Mouse (Mus musculus): Measurements from ENCODE around the gene Olfr606.
"Not testable (repeated sequence)": the region's sequence is repeated elsewhere in the genome, so short reads cannot be mapped to it uniquely, and the experiment has no call there.

DNA sequence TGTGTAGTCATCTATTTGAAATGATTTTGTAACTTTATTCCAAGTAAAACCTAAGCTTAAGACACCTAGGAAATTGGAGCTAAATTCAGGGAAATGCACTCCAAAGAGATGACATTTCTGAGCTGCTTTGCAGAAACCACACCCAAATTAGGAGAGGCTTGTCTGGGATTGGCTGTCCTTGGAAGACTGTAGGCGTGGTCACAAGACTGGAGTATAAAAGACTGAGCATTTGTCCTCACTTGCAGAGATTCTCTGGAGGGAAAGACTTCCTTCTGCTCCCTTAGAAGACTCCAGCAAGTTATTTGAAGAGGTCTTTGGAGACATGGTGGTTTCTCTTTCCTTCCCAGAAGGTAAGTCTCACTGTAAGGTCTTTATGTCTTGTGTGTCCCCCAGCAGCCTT lies 34.1 kb upstream of the Olfr606 start, which contains the start of gene Usp17lc:
- TF ChIP-seq GATA1 (IDR thresholded peaks at IDR 0.05; ENCODE audit: borderline replicate concordance, low read length); FLI1 (IDR thresholded peaks at IDR 0.05; ENCODE audit: low read length): not testable (repeated sequence)

Measured in megakaryocyte, embryonic 14.5 days (primary cell).